In the genomic region with DNA sequence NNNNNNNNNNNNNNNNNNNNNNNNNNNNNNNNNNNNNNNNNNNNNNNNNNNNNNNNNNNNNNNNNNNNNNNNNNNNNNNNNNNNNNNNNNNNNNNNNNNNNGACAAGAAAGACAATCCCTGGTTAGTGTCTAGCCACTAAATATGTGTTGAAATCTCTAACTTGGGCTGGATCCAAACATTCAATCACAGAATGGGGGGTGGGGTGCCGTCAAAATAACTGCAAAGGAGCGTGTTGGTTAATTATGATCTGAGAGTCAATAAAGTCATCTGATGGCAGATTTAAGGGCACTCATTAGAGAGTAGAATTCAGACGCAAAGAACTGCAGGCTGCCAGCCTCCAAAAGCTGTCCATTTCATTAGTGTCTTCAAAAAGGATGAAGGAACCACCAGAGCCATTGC, we compare ENCODE assay signal across 14 mouse cellular contexts.
"Had no signal": no experiment of that assay in that cellular context is flagged by ENCODE, and none has a peak within 500 bp of the region (broad histone marks: within the 10 kb centered on the region; RNA-seq: fewer than 3 reads in every experiment).

No protein-coding gene starts in this region.

- DNase-seq: kidney, adult 9 months; kidney, postnatal 36 days; liver; liver, embryonic 13.5 days; liver, postnatal 0 days; lung, postnatal 36 days; right cerebral cortex, adult 18-20 months; right cerebral cortex, postnatal 25 days; thymus, postnatal 4 days had no signal

- H3K9ac ChIP-seq: liver, embryonic 13.5 days; liver, postnatal 0 days; midbrain, embryonic 13.5 days had no signal

- H3K27me3 ChIP-seq: liver, embryonic 13.5 days; midbrain, embryonic 13.5 days had no signal

- H3K4me1 ChIP-seq: liver, embryonic 13.5 days; midbrain, embryonic 13.5 days had no signal

- H3K36me3 ChIP-seq: liver, embryonic 13.5 days; midbrain, embryonic 13.5 days had no signal

- H3K4me3 ChIP-seq: layer of hippocampus, adult 2 months; left cerebral cortex, adult 2 months; liver, embryonic 13.5 days; midbrain, embryonic 13.5 days had no signal

- H3K4me2 ChIP-seq: liver, embryonic 13.5 days; midbrain, embryonic 13.5 days had no signal

- H3K27ac ChIP-seq: kidney, postnatal 0 days; layer of hippocampus, adult 2 months; left cerebral cortex, adult 2 months; liver, embryonic 13.5 days; midbrain, embryonic 13.5 days had no signal

- H3K9me3 ChIP-seq: liver, embryonic 13.5 days; midbrain, embryonic 13.5 days had no signal

- ATAC-seq: intestine, postnatal 0 days; liver, postnatal 0 days; midbrain, embryonic 13.5 days had no signal
